Mouse (Mus musculus) forebrain, embryonic 11.5 days (tissue): ENCODE results near the gene Btbd19. TPM values are rescaled to one million over a fixed set of nuclear protein-coding genes. Genes with fewer than 3 reads are reported as not detected.

Experiments used
- ATAC-seq: fragments of 200-750 bp; cut with Nextera tagmentation; replicated peaks from 2 replicates; pipeline ENCODE4 v1.8.0; 2017; ENCODE audit warnings: moderate TSS enrichment; ENCODE audit not compliant: low FRiP score
- DNase-seq: peaks from one replicate; pipeline ENCODE4 v3.0.0-alpha.2; 2017; ENCODE audit warnings: low spot score
- H3K27ac ChIP-seq: fragments of 300-500 bp; sonication (generic); 2 replicates; pipeline ENCODE4 v1.5.1; 2014; ENCODE audit warnings: low read depth, low read length
- H3K27me3 ChIP-seq: fragments of 300-500 bp; sonication (generic); 2 replicates; pipeline ENCODE4 v1.6.1; 2014; ENCODE audit warnings: mild to moderate bottlenecking, low read length, mixed read lengths; ENCODE audit not compliant: control insufficient read depth, insufficient read depth
- H3K36me3 ChIP-seq: fragments of 300-500 bp; sonication (generic); 2 replicates; pipeline ENCODE4 v1.6.1; 2014; ENCODE audit warnings: mild to moderate bottlenecking, low read length, moderate library complexity, mixed read lengths; ENCODE audit not compliant: control insufficient read depth, insufficient read depth
- H3K4me1 ChIP-seq: fragments of 300-500 bp; sonication (generic); replicated peaks from 2 replicates; pipeline ENCODE4 v1.6.1; 2014; ENCODE audit warnings: low read length, mixed read lengths; ENCODE audit not compliant: control insufficient read depth, insufficient read depth
- H3K4me2 ChIP-seq: fragments of 300-500 bp; sonication (generic); 2 replicates; pipeline ENCODE4 v1.6.1; 2014; ENCODE audit warnings: low read depth, mild to moderate bottlenecking, low read length, moderate library complexity, mixed read lengths; ENCODE audit not compliant: severe bottlenecking
- H3K4me3 ChIP-seq: fragments of 300-500 bp; sonication (generic); 2 replicates; pipeline ENCODE4 v1.5.1; 2014; ENCODE audit warnings: low read depth, low read length
- H3K9ac ChIP-seq: fragments of 300-500 bp; sonication (generic); 2 replicates; pipeline ENCODE4 v1.6.1; 2014; ENCODE audit warnings: low read length
- H3K9me3 ChIP-seq: fragments of 300-500 bp; sonication (generic); 2 replicates; pipeline ENCODE4 v1.6.1; 2016; ENCODE audit warnings: low read length, mixed read lengths; ENCODE audit not compliant: control insufficient read depth
- WGBS: fragments of 180-500 bp; shearing (Covaris S2); extraction: QIAGEN DNeasy Blood & Tissue Kit; methylation state at CpG from one replicate; pipeline ENCODE4 v1.1.7; 2014; 5-methylcytosine and 5-hydroxymethylcytosine counted together
- polyA plus RNA-seq: library from polyadenylated mRNA; unstranded; fragments of >200 nt; fragmentation: Nextera tagmentation; extraction: Ambion mirVana; gene quantifications from 2 replicates; pipeline ENCODE4 v1.2.1, GENCODE M21; 2014

The Btbd19 gene
- polyA plus RNA-seq, 1 experiment from 2014 or later = 4.1 TPM

GRCm38 (mm10) chr4:117124218-117124517, 1.4 kb downstream of the Btbd19 start:
- DNase-seq = no peak
- H3K27me3 ChIP-seq = no peaks in the 10 kb centered on the region
- ATAC-seq = no peak
- no peak overlapping the region for H3K27ac ChIP-seq
- peaks cover 18% of the 10 kb centered on the region for H3K4me1 ChIP-seq
- WGBS = 90% methylated on average over 3 of the region's 3 CpGs
- H3K9me3 ChIP-seq = no peaks in the 10 kb centered on the region
- no peak overlapping the region for H3K4me3 ChIP-seq
- H3K9ac ChIP-seq = no peak overlapping the region
- no peak overlapping the region for H3K4me2 ChIP-seq
- peaks cover 3% of the 10 kb centered on the region; the same call in 1 of the 2 replicates for H3K36me3 ChIP-seq

DNA sequence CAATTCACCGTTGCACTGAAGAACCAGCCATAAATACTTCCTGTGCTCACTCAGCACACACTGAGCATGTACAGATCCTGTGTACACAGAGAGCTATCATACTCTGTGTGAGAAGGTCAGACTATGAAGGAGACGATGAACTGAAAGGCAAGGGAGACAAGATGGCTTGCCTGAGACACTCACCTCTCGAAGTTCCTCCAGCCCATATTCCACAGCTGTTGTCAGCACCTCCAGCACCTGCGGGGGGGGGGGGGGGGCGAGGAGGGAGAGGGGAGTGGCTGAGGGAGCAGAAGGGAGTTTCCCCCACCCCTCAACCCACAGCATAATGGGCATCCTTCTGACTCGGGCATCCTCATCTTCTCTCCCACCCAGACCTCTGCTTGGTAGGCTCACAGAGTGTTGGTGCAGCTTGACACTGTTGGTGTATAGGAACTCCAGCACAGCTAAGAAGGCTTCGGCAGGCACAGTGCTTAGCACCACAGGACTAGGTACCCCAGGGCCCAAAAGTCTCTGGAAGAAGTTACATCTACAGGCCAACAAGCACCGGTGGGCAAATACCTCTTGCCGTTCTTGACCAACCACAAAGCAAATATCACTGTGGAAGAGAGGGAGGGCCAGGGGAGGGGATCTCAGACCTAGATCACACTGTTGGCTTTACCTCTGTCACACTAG, 1.8 kb downstream of the Btbd19 start:
- H3K27me3 ChIP-seq = no peaks in the 10 kb centered on the region
- H3K36me3 ChIP-seq = peaks cover 3% of the 10 kb centered on the region; the same call in 1 of the 2 replicates
- no peak for ATAC-seq
- H3K9ac ChIP-seq = no peak overlapping the region
- no peak overlapping the region for H3K27ac ChIP-seq
- 91% methylated on average over 7 of the region's 9 CpGs for WGBS
- no peak overlapping the region for H3K4me3 ChIP-seq
- H3K4me1 ChIP-seq = peaks cover 18% of the 10 kb centered on the region
- H3K4me2 ChIP-seq = no peak overlapping the region
- DNase-seq = no peak
- H3K9me3 ChIP-seq = no peaks in the 10 kb centered on the region

DNA sequence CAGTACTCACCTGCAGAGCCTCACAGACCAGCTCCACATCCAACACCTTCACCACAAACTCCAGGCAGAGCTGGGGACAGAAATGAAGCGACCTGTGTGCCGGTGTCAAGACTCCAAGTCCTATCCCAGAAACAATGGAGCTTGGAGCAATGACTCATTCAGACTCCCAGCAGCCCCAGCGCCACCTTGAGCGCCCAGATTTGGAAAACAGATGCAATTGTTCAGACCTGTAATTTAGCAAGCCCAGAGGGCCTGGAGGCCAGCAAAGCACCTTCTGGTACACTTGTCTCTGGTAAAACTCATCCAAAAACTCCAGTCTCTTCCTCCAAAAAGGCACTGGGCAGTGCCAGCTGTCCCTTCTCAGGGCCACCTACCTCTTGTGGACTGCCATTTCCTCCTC, 3.3 kb downstream of the Btbd19 start:
- Histone ChIP-seq H3K27me3 (no peaks in the 10 kb centered on the region), H3K4me3 (no peak overlapping the region), H3K9me3 (no peaks in the 10 kb centered on the region), H3K27ac (no peak overlapping the region), H3K36me3 (no peaks in the 10 kb centered on the region), H3K4me1 (peaks cover 18% of the 10 kb centered on the region), H3K4me2 (no peak overlapping the region), H3K9ac (no peak overlapping the region)
- no peak for ATAC-seq
- 83% methylated on average over 4 of the region's 4 CpGs for WGBS
- DNase-seq = no peak

DNA sequence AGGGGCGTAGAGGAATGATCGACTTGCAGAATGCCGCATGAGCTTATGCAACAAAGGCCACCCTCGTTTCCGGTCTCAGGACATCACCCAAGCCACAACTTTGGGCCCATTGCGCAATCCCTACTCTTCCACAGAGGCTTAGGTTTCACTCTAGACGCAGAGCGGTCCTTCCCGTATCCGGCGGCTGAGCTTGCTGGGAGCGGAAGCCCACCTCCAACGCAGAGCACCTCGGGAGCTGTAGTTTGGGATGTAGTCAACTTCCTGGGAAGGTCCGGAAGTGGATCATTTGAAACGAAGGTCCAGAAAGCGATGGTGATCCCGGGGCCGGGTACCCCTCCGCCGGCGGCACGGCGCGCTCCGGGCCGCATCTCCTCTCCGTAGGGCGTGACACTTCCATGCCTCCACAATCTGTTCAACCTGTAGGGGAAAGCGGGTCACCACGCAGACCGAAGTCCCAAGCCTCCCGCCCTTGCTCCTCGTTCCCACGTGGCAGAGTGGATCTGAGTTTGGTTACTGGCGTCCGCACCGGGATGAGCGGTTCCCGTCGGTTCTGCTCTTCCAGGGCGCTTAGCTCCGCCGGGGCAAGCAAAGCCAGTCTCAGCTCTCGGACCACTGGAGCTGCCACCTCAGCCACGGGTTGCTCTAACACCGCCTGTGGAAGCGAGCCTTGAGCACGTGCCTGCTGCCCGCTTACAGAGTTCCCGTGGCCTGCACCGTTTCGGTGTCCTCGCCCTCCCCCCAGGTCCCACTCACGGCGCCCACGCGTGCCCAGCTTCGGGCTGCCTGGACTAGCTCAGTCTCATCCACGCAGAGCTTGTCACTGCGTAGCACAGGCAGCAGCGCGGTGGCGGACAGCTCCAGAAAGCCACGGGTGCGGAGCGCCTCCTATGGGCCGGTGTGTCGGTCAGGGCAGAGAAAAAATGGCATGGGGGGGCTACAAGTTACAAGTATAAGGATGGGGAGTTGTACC, 4.8 kb downstream of the Btbd19 start:
- H3K9ac ChIP-seq = peak overlapping the region; percentile 65
- ATAC-seq = peak; percentile 91
- H3K27ac ChIP-seq = peak overlapping the region; percentile 73
- under 1% methylated on average over 69 of the region's 69 CpGs for WGBS
- peaks cover 13% of the 10 kb centered on the region for H3K4me1 ChIP-seq
- H3K4me3 ChIP-seq = peak overlapping the region; percentile 66
- no peaks in the 10 kb centered on the region for H3K36me3 ChIP-seq
- no peaks in the 10 kb centered on the region for H3K27me3 ChIP-seq
- H3K4me2 ChIP-seq = peak overlapping the region; percentile 89
- H3K9me3 ChIP-seq = no peaks in the 10 kb centered on the region
- DNase-seq = peak; percentile 95

GRCm38 (mm10) chr4:117120052-117120444, 5.5 kb downstream of the Btbd19 start:
- 9% methylated on average over 10 of the region's 10 CpGs for WGBS
- peak overlapping the region; percentile 89 for H3K4me2 ChIP-seq
- H3K9me3 ChIP-seq = no peaks in the 10 kb centered on the region
- H3K27ac ChIP-seq = peak overlapping the region; percentile 73
- ATAC-seq (peak; percentile 2; the same call in 1 of the 2 replicates), DNase-seq (no peak)
- peaks cover 6% of the 10 kb centered on the region for H3K4me1 ChIP-seq
- H3K27me3 ChIP-seq = no peaks in the 10 kb centered on the region
- H3K4me3 ChIP-seq = peak overlapping the region; percentile 66
- no peaks in the 10 kb centered on the region for H3K36me3 ChIP-seq
- H3K9ac ChIP-seq = peak overlapping the region; percentile 65

GRCm38 (mm10) chr4:117119636-117120035, 5.9 kb downstream of the Btbd19 start:
- H3K4me3 ChIP-seq = peak overlapping the region; percentile 66
- peak overlapping the region; percentile 89 for H3K4me2 ChIP-seq
- no peaks in the 10 kb centered on the region for H3K9me3 ChIP-seq
- peak overlapping the region; percentile 65 for H3K9ac ChIP-seq
- ATAC-seq = no peak; the same call in 1 of the 2 replicates
- no peaks in the 10 kb centered on the region for H3K27me3 ChIP-seq
- H3K36me3 ChIP-seq = no peaks in the 10 kb centered on the region
- no peak for DNase-seq
- peak overlapping the region; percentile 73; the same call in 1 of the 2 replicates for H3K27ac ChIP-seq
- peaks cover 5% of the 10 kb centered on the region for H3K4me1 ChIP-seq
- 81% methylated on average over 5 of the region's 5 CpGs for WGBS

GRCm38 (mm10) chr4:117117931-117118330, 7.6 kb downstream of the Btbd19 start:
- Histone ChIP-seq H3K4me1 (peaks cover 5% of the 10 kb centered on the region), H3K9ac (no peak overlapping the region), H3K9me3 (no peaks in the 10 kb centered on the region), H3K27ac (no peak overlapping the region), H3K36me3 (no peaks in the 10 kb centered on the region), H3K4me3 (no peak overlapping the region), H3K27me3 (no peaks in the 10 kb centered on the region), H3K4me2 (no peak overlapping the region)
- ATAC-seq = no peak
- DNase-seq = no peak
- WGBS = 96% methylated on average over 7 of the region's 7 CpGs

- H3K36me3 ChIP-seq = 0 out of 2 replicates have a peak, but pooled peaks cover 2% of the 10 kb centered on the region
- WGBS = 82% methylated on average over 5 of the region's 5 CpGs
- no peaks in the 10 kb centered on the region for H3K9me3 ChIP-seq
- H3K4me2 ChIP-seq = no peak overlapping the region
- H3K9ac ChIP-seq = no peak overlapping the region
- no peak for DNase-seq
- H3K27ac ChIP-seq = no peak overlapping the region
- ATAC-seq = no peak
- no peaks in the 10 kb centered on the region for H3K27me3 ChIP-seq
- no peaks in the 10 kb centered on the region; the same call in 1 of the 2 replicates for H3K4me1 ChIP-seq
- H3K4me3 ChIP-seq = no peak overlapping the region
Observed at GRCm38 (mm10) chr4:117115592-117115991, 9.9 kb downstream of the Btbd19 start.
